Mouse (Mus musculus): ENCODE results near the gene Efcab7.

The Efcab7 gene

GRCm38 (mm10) chr4:99945011-99945410 is 116.0 kb downstream of the Efcab7 start:
- DNase-seq = no peak

GRCm38 (mm10) chr4:99946516-99946915 is 117.5 kb downstream of the Efcab7 start:
- no peak for DNase-seq

- DNase-seq = no peak
Observed at GRCm38 (mm10) chr4:99947192-99947591, 118.2 kb downstream of the Efcab7 start.

GRCm38 (mm10) chr4:99947896-99948295 is 118.9 kb downstream of the Efcab7 start:
- no peak for DNase-seq

GRCm38 (mm10) chr4:99953904-99954303 is 124.9 kb downstream of the Efcab7 start:
- DNase-seq = no peak

DNA sequence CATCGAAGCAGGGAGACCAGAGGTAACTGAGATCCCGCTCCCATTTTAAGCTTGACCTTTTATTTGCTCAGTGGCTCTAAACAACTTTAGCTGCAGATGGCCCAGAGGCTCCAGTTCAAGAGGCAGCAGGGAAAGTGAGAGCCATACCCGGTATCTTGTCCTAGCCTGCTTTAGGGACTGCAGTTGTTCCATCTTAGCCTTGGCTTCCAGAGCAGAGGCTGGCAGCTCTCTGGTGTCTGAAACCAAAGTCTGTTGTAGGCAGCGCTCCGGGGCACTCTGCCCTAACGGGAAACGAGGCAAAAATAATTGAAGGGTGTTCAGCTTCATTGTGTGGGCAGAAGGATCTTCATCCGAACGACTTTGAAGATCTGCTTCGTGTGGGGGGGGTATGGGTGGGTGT is 126.4 kb downstream of the Efcab7 start:
- DNase-seq = no peak

DNA sequence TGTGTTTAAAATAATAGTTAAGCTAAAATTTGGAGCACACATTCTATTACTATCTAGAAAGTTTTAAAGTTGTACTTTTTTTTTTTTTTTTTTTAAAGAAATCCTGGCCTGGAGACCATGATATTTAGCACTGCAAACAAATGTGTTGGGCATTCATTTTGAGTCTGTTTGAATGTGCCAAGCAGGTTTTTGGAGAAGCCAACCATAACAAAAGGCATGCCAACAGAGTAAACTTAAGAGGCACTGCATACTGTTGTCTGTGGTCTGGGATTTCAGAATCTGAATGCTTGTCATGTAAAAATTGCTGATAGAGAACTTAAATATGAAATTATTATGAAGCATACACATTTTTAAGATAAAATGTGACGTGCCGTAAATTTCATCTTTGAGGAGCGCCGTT is 128.2 kb downstream of the Efcab7 start:
- DNase-seq = no peak

DNA sequence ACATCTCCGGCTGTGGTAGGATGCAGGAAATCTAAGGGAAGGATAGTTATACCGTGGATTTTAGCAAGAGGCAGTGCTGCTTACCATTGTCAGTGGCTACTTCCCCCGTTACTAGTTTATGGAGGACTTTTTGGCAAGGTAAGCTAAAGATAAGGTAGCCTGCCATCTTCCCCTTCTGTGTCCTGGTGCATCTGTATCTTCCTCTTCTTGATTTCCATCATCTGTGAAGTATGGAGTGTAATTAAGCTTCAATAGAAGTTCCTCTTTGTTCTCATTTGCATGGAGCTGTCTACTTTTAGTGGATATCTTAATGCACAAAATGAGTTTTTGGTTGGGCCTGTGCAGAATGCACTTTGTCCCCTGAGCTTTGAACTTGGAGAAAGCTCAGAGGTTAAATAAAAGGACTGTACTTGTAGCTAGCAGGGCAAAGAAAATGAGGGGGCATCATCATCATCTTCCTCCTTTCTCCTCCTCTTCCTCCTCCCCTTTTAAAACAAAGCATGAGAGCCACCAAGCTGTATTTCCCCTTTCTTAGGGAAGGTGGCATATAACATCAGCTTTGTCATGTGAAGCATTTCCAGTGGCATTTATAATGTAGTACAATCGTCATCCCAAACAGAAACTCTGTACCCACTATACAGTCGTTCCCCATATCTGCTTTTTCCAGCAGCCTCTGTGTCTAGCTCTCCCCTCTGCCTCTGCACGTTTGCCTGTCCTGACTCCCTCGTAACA is 129.3 kb downstream of the Efcab7 start:
- no peak for DNase-seq

DNA sequence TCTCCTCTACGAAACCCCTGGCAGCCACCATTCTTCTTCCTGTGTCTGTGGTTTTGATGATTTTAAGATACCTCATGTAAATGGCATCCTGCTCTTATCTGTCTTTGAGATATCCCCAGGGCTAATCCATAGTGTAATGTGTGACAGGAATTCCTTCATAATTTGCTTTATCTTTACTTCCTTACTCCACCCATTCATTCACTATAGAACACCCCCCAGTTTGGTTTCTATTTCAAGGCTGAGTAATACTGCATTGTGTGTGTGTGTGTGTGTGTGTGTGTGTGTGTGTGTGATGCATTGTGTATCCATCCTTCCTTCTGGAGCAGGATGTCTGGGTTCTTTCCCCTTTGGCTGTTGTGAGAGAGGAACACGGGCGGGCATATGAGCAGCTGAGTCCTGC is 130.3 kb downstream of the Efcab7 start:
- no peak for DNase-seq
